Mouse (Mus musculus): Measurements from ENCODE around the gene Edem2. TPM values are rescaled to one million over a fixed set of nuclear protein-coding genes. Genes with fewer than 3 reads are reported as not detected.

Gene Edem2
- polyA plus RNA-seq, 1 experiment = 19.0 TPM

DNA sequence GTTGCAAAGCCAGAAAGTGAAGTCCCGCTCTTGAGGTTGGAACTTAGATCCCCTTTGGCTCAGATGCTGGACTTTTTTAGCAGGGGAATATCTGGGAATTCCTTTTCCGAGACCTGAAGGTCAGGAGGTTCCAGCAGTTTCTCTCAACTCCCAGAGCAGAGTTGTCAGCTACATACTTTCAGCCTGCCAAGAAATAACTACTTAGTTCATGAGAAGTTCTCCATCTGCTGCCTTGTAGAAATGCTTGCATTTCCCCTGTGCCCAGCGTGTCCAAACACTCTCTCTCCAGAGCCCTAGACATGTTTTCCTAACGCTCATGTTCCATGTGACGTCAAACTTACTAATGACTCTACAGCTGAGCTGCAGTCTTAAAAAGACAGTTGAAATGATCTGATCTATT lies 5.8 kb upstream of the Edem2 start:
- Histone ChIP-seq H3K4me3 (ENCODE audit: insufficient read depth, poor library complexity, severe bottlenecking) (no peak overlapping the region), H3K79me2 (ENCODE audit: control insufficient read depth, insufficient read depth) (no peaks in the 10 kb centered on the region), H3ac (ENCODE audit: control insufficient read depth, insufficient read length, low read depth) (no peak overlapping the region), H3K36me3 (ENCODE audit: control insufficient read depth, insufficient read depth) (no peaks in the 10 kb centered on the region), H3K79me3 (ENCODE audit: low read depth) (no peaks in the 10 kb centered on the region), H3K27me3 (ENCODE audit: control insufficient read depth, insufficient read depth, insufficient read length) (no peaks in the 10 kb centered on the region)
- no peak for TF ChIP-seq FOSL1 (IDR thresholded peaks at IDR 0.05; ENCODE audit: insufficient read depth, low read length, poor library complexity, severe bottlenecking)

DNA sequence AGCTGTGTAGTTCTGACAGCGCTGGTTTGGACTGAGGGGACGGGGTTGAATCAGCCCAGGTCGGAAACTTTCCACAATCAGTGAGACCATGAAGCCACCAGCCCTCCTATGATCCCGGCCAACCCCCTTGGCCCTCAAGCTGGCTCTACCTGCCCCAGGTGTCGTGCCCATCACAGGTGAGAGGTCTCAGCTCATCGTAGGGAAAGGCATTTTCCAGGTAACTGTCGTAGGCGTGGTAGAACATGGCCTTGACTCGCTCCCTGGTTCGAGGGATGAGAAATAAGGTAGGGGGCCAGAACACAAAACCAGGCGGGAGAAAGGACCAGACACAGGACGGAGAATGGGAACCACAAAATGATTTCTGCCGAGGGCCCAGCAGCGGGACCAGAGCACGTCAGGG lies 533 bp downstream of the Edem2 start:
- no peaks in the 10 kb centered on the region for H3K79me3 ChIP-seq (ENCODE audit: low read depth)
- H3ac ChIP-seq (ENCODE audit: control insufficient read depth, insufficient read length, low read depth) = peak overlapping the region; percentile 94
- peak overlapping the region; percentile 87 for H3K4me3 ChIP-seq (ENCODE audit: insufficient read depth, poor library complexity, severe bottlenecking)
- H3K36me3 ChIP-seq (ENCODE audit: control insufficient read depth, insufficient read depth) = no peaks in the 10 kb centered on the region
- TF ChIP-seq USF1 (IDR thresholded peaks at IDR 0.05; ENCODE audit: low read depth) (no peak), CEBPB (IDR thresholded peaks at IDR 0.05; ENCODE audit: low read depth) (no peak), CTCF (IDR thresholded peaks at IDR 0.05; ENCODE audit: control insufficient read depth, insufficient read depth, insufficient read length) (no peak), MYOG (IDR thresholded peaks at IDR 0.05; ENCODE audit: control insufficient read depth, extremely low read depth, insufficient read length) (no peak), FOSL1 (IDR thresholded peaks at IDR 0.05; ENCODE audit: insufficient read depth, low read length, poor library complexity, severe bottlenecking) (no peak), MYOD1 (IDR thresholded peaks at IDR 0.05; ENCODE audit: control insufficient read depth, insufficient read length, low read depth) (no peak), MAX (IDR thresholded peaks at IDR 0.05) (no peak)
- H3K27me3 ChIP-seq (ENCODE audit: control insufficient read depth, insufficient read depth, insufficient read length) = no peaks in the 10 kb centered on the region
- H3K79me2 ChIP-seq (ENCODE audit: control insufficient read depth, insufficient read depth) = peaks cover 6% of the 10 kb centered on the region

DNA sequence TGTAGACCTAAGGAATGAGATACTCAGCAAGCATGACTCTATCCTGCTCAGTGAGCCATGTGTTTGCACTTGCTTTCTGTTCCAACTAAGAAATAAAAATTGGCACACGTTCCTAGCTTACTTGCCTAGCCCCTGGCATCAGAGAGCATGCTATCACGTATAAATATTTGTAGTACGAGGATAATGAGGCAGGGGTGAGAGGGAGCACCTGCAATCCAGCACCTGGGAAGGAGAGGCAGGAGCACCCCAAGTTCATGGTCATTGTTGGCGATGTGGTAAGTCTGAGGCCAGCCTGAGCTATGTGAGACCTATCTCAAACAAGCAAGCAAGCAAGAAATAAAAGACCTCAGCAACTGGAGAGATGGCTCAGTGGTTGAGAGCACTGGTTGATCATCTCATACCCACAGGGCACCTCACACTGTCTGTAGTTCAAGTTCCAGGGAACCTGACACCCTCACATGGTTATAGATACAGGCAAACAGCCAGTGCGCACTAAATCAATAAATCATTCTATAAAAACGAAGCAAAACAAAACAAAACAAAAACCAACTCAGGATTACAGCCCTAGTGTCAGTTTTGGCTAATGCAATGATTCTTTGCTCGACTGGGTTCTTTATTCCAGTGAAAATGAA lies 1.4 kb downstream of the Edem2 start:
- Histone ChIP-seq H3K79me2 (ENCODE audit: control insufficient read depth, insufficient read depth) (peaks cover 6% of the 10 kb centered on the region), H3ac (ENCODE audit: control insufficient read depth, insufficient read length, low read depth) (no peak overlapping the region), H3K4me3 (ENCODE audit: insufficient read depth, poor library complexity, severe bottlenecking) (peak overlapping the region; percentile 87), H3K27me3 (ENCODE audit: control insufficient read depth, insufficient read depth, insufficient read length) (no peaks in the 10 kb centered on the region), H3K79me3 (ENCODE audit: low read depth) (no peaks in the 10 kb centered on the region), H3K36me3 (ENCODE audit: control insufficient read depth, insufficient read depth) (no peaks in the 10 kb centered on the region)
- no peak for TF ChIP-seq USF1 (IDR thresholded peaks at IDR 0.05; ENCODE audit: low read depth)
- TF ChIP-seq FOSL1 (IDR thresholded peaks at IDR 0.05; ENCODE audit: insufficient read depth, low read length, poor library complexity, severe bottlenecking) = no peak
- TF ChIP-seq CEBPB (IDR thresholded peaks at IDR 0.05; ENCODE audit: low read depth) = no peak
- no peak for TF ChIP-seq MYOD1 (IDR thresholded peaks at IDR 0.05; ENCODE audit: control insufficient read depth, insufficient read length, low read depth)
- TF ChIP-seq MYOG (IDR thresholded peaks at IDR 0.05; ENCODE audit: control insufficient read depth, extremely low read depth, insufficient read length) = no peak

DNA sequence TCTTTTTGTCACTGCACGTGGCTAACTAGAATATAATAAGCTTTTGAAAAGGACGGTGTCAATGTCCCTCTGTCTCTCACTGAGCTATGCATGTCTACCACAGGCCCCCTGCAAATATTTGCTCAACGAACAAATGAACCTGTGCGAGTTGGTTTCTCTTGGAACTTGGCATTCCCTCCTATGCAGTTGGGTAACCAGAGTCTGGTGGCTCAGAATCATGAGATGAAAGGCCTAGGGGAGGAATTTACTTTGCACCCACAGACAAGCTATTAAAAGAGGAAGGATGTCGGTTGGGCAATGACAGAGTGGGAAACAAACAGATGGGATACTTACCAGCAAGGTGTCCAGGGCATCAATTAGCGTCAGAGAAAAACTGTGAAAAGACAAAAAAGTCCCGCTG lies 3.0 kb downstream of the Edem2 start:
- H3ac ChIP-seq (ENCODE audit: control insufficient read depth, insufficient read length, low read depth) = no peak overlapping the region
- peaks cover 6% of the 10 kb centered on the region for H3K79me2 ChIP-seq (ENCODE audit: control insufficient read depth, insufficient read depth)
- H3K27me3 ChIP-seq (ENCODE audit: control insufficient read depth, insufficient read depth, insufficient read length) = no peaks in the 10 kb centered on the region
- TF ChIP-seq FOSL1 (IDR thresholded peaks at IDR 0.05; ENCODE audit: insufficient read depth, low read length, poor library complexity, severe bottlenecking) (no peak), USF1 (IDR thresholded peaks at IDR 0.05; ENCODE audit: low read depth) (no peak), MYOG (IDR thresholded peaks at IDR 0.05; ENCODE audit: control insufficient read depth, extremely low read depth, insufficient read length) (no peak), CEBPB (IDR thresholded peaks at IDR 0.05; ENCODE audit: low read depth) (no peak), MYOD1 (IDR thresholded peaks at IDR 0.05; ENCODE audit: control insufficient read depth, insufficient read length, low read depth) (no peak), MAX (IDR thresholded peaks at IDR 0.05) (no peak), CTCF (IDR thresholded peaks at IDR 0.05; ENCODE audit: control insufficient read depth, insufficient read depth, insufficient read length) (no peak)
- no peaks in the 10 kb centered on the region for H3K79me3 ChIP-seq (ENCODE audit: low read depth)
- H3K4me3 ChIP-seq (ENCODE audit: insufficient read depth, poor library complexity, severe bottlenecking) = no peak overlapping the region
- H3K36me3 ChIP-seq (ENCODE audit: control insufficient read depth, insufficient read depth) = no peaks in the 10 kb centered on the region

DNA sequence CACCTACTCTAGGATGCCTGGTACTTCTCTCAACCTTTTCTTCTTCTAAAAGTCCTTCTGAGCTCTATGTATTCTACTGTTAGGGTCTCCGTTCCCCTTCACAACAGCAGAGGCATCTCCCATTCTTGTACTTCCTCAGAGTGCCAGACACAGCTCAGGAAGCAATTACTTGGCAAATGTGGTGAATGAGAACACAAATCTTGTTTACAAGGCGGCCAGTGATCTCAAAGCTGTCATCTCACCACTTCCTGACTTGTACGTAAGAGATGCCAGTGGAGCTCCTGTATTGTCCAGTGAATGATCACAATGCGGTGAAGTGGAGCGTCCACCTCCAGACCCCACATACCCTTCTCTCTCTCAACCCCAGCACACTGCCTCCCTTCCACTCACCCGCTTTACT lies 4.7 kb downstream of the Edem2 start:
- peaks cover 6% of the 10 kb centered on the region for H3K79me2 ChIP-seq (ENCODE audit: control insufficient read depth, insufficient read depth)
- TF ChIP-seq CEBPB (IDR thresholded peaks at IDR 0.05; ENCODE audit: low read depth) = no peak
- H3K36me3 ChIP-seq (ENCODE audit: control insufficient read depth, insufficient read depth) = peaks cover 8% of the 10 kb centered on the region
- H3ac ChIP-seq (ENCODE audit: control insufficient read depth, insufficient read length, low read depth) = no peak overlapping the region
- no peaks in the 10 kb centered on the region for H3K79me3 ChIP-seq (ENCODE audit: low read depth)
- no peaks in the 10 kb centered on the region for H3K27me3 ChIP-seq (ENCODE audit: control insufficient read depth, insufficient read depth, insufficient read length)
- H3K4me3 ChIP-seq (ENCODE audit: insufficient read depth, poor library complexity, severe bottlenecking) = no peak overlapping the region

DNA sequence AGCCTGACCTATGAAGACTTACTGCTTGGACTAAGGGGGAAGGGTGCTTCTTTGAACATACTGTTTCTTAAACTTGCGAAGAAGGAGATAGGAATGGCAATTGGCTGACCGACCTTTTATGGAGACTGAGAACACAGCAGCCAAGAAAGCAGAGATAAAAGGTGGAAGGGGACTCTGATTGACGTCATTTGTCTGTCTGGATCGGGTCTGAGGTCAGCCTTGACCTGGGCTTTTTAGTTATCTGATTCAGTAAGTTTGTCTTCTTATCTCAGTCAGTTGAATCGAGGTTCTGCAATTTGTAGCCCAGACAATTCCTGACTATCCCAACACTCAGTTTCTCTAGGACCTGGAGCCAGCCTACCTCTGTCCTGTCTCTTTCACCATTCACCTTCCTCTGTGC lies 5.2 kb downstream of the Edem2 start:
- TF ChIP-seq FOSL1 (IDR thresholded peaks at IDR 0.05; ENCODE audit: insufficient read depth, low read length, poor library complexity, severe bottlenecking) = no peak
- no peak for TF ChIP-seq USF1 (IDR thresholded peaks at IDR 0.05; ENCODE audit: low read depth)
- no peak for TF ChIP-seq CTCF (IDR thresholded peaks at IDR 0.05; ENCODE audit: control insufficient read depth, insufficient read depth, insufficient read length)
- TF ChIP-seq CEBPB (IDR thresholded peaks at IDR 0.05; ENCODE audit: low read depth) = no peak
- no peak for TF ChIP-seq MAX (IDR thresholded peaks at IDR 0.05)
- no peak for TF ChIP-seq MYOD1 (IDR thresholded peaks at IDR 0.05; ENCODE audit: control insufficient read depth, insufficient read length, low read depth)
- no peak for TF ChIP-seq MYOG (IDR thresholded peaks at IDR 0.05; ENCODE audit: control insufficient read depth, extremely low read depth, insufficient read length)
- Histone ChIP-seq H3K79me3 (ENCODE audit: low read depth) (no peaks in the 10 kb centered on the region), H3ac (ENCODE audit: control insufficient read depth, insufficient read length, low read depth) (no peak overlapping the region), H3K4me3 (ENCODE audit: insufficient read depth, poor library complexity, severe bottlenecking) (no peak overlapping the region), H3K79me2 (ENCODE audit: control insufficient read depth, insufficient read depth) (peaks cover 6% of the 10 kb centered on the region), H3K36me3 (ENCODE audit: control insufficient read depth, insufficient read depth) (peaks cover 12% of the 10 kb centered on the region), H3K27me3 (ENCODE audit: control insufficient read depth, insufficient read depth, insufficient read length) (no peaks in the 10 kb centered on the region)

Data from C2C12 (cell line).